Mouse (Mus musculus) liver, embryonic 11.5 days (tissue): Measurements from ENCODE around the gene Tex36. TPM values are rescaled to one million over a fixed set of nuclear protein-coding genes. Genes with fewer than 3 reads are reported as not detected.

Source experiments
- ATAC-seq: fragments of 200-750 bp; cut with Nextera tagmentation; replicated peaks from 2 replicates; pipeline ENCODE4 v1.8.0; 2017; ENCODE audit warnings: moderate number of reproducible peaks, mild to moderate bottlenecking, moderate TSS enrichment, moderate library complexity; ENCODE audit not compliant: low FRiP score
- DNase-seq: peaks from one replicate; pipeline ENCODE4 v3.0.0-alpha.2; 2017; ENCODE audit warnings: low spot score
- H3K27ac ChIP-seq: fragments of 300-500 bp; sonication (generic); 2 replicates; pipeline ENCODE4 v1.5.1; 2014; ENCODE audit warnings: mild to moderate bottlenecking, low read depth, low read length, control low read depth
- H3K27me3 ChIP-seq: fragments of 300-500 bp; sonication (generic); replicated peaks from 2 replicates; pipeline ENCODE4 v1.6.1; 2014; ENCODE audit warnings: low read length, mixed read lengths; ENCODE audit not compliant: control insufficient read depth, insufficient read depth
- H3K36me3 ChIP-seq: fragments of 300-500 bp; sonication (generic); 2 replicates; pipeline ENCODE4 v1.6.1; 2014; ENCODE audit warnings: mild to moderate bottlenecking, low read length, moderate library complexity, mixed read lengths; ENCODE audit not compliant: control insufficient read depth, insufficient read depth
- H3K4me1 ChIP-seq: fragments of 300-500 bp; sonication (generic); replicated peaks from 2 replicates; pipeline ENCODE4 v1.6.1; 2014; ENCODE audit warnings: low read length, mixed read lengths; ENCODE audit not compliant: control insufficient read depth, insufficient read depth
- H3K4me2 ChIP-seq: fragments of 300-500 bp; sonication (generic); 2 replicates; pipeline ENCODE4 v1.6.1; 2014; ENCODE audit warnings: mild to moderate bottlenecking, control low read depth, moderate library complexity
- H3K4me3 ChIP-seq: fragments of 300-500 bp; sonication (generic); 2 replicates; pipeline ENCODE4 v1.5.1; 2014; ENCODE audit warnings: low read depth, low read length, control low read depth
- H3K9ac ChIP-seq: fragments of 300-500 bp; sonication (generic); 2 replicates; pipeline ENCODE4 v1.6.1; 2014; ENCODE audit warnings: low read depth, low read length, control low read depth
- H3K9me3 ChIP-seq: fragments of 300-500 bp; sonication (generic); 2 replicates; pipeline ENCODE4 v1.6.1; 2016; ENCODE audit warnings: low read length, inconsistent platforms, mixed read lengths; ENCODE audit not compliant: control insufficient read depth
- WGBS: fragments of 180-500 bp; shearing (Covaris S2); extraction: QIAGEN DNeasy Blood & Tissue Kit; methylation state at CpG from one replicate; pipeline ENCODE4 v1.1.7; 2014; 5-methylcytosine and 5-hydroxymethylcytosine counted together
- polyA plus RNA-seq: library from polyadenylated mRNA; unstranded; fragments of >200 nt; fragmentation: Nextera tagmentation; extraction: Ambion mirVana; gene quantifications from 2 replicates; pipeline ENCODE4 v1.2.1, GENCODE M21; 2014

Tex36 gene
- polyA plus RNA-seq, result not detected in 2 replicates

DNA sequence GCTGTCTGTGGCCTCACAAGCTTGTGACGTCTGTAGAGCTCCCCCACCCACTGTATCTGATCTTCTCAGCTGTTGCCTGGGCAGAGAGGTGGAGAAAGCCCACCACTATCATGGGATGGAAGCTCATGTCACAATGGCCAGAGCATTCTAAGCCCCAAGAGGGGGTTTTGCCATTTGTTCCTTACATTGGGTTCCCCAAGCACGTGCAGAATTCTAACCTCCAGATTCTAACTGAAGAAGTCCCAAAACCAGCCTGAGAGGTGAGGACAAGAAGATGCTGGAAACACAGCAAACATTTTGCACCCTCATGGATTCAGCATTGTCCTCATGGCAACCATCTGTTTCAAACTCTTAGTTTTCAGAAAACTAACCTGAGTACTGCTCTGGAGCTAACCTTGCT lies at the start of gene Tex36:
Gene Tex36, minus strand, starts transcription at position 101 of the 400 bp plus-strand sequence.
- no peaks in the 10 kb centered on the region for H3K27me3 ChIP-seq
- H3K36me3 ChIP-seq, result no peaks in the 10 kb centered on the region
- no peak within 1 kb of the TSS for H3K4me3 ChIP-seq
- DNase-seq (no peak), ATAC-seq (no peak)
- WGBS, result 41% methylated on average over 2 of the region's 2 CpGs
- no peaks in the 10 kb centered on the region for H3K9me3 ChIP-seq
- H3K9ac ChIP-seq, result no peak within 1 kb of the TSS
- no peak within 1 kb of the TSS for H3K27ac ChIP-seq
- H3K4me2 ChIP-seq, result no peak within 1 kb of the TSS
- H3K4me1 ChIP-seq, result no peaks in the 10 kb centered on the region

DNA sequence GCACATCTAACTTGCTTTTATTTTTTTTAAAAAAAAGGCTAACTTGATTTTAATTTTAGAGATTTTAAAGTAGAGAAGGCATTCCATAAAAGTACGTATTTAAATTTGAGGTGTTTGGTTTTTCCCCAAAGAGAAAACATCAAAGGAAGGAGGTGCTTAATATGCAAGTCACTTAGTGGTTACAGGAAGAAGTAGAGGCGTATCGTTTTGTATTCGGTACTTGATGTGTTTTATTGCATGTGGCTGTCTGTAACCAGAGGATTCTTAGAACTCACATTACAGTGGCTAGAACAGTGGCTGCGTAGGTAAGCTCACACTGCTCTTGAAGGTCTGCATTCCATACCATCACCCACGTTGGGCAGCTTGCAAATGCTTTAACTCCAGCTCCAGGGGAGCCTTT lies 43.8 kb upstream of the Tex36 start:
- Histone ChIP-seq H3K4me2 (no peak overlapping the region), H3K4me1 (no peaks in the 10 kb centered on the region), H3K27ac (no peak overlapping the region), H3K27me3 (no peaks in the 10 kb centered on the region), H3K9ac (no peak overlapping the region), H3K4me3 (no peak overlapping the region), H3K36me3 (peaks cover 49% of the 10 kb centered on the region), H3K9me3 (no peaks in the 10 kb centered on the region)
- no peak for ATAC-seq
- DNase-seq, result no peak
- 92% methylated on average over 6 of the region's 6 CpGs for WGBS

- H3K36me3 ChIP-seq, result peaks cover 24% of the 10 kb centered on the region
- H3K4me2 ChIP-seq, result peak overlapping the region; percentile 93
- no peaks in the 10 kb centered on the region for H3K9me3 ChIP-seq
- DNase-seq, result no peak
- WGBS, result 87% methylated on average over 13 of the region's 13 CpGs
- H3K4me1 ChIP-seq, result no peaks in the 10 kb centered on the region; the same call in 1 of the 2 replicates
- ATAC-seq, result no peak
- peak overlapping the region; percentile 98 for H3K4me3 ChIP-seq
- H3K27me3 ChIP-seq, result no peaks in the 10 kb centered on the region
- peak overlapping the region; percentile 92; the same call in 1 of the 2 replicates for H3K9ac ChIP-seq
- H3K27ac ChIP-seq, result no peak overlapping the region
Measured at GRCm38 (mm10) chr7:133638821-133639220, 36.9 kb upstream of the Tex36 start.

DNA sequence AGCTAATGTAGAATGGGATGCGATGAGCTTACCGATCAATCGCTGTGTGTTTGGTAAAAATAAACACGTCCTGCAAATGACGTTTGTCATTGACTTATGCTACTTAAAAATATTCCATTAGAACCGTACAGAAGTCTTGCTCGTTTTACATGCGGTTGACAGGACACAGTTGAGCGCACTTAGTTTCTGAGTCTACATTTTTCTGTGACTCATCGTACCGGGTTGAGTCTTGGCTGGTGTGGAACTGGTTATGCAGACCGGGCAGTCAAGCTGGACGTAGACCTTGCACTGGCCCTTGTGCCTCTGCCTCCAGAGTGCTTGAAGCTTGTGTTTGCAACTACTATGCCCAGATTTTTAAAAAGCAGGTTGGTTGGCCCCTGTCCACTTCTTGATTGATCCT lies 36.3 kb upstream of the Tex36 start:
- ATAC-seq, result no peak
- Histone ChIP-seq H3K9ac (peak overlapping the region; percentile 92), H3K27ac (no peak overlapping the region), H3K4me2 (peak overlapping the region; percentile 93), H3K4me1 (no peaks in the 10 kb centered on the region; the same call in 1 of the 2 replicates), H3K36me3 (peaks cover 19% of the 10 kb centered on the region), H3K27me3 (no peaks in the 10 kb centered on the region), H3K4me3 (peak overlapping the region; percentile 98), H3K9me3 (no peaks in the 10 kb centered on the region)
- no peak for DNase-seq
- WGBS, result 5% methylated on average over 13 of the region's 13 CpGs

- H3K27me3 ChIP-seq, result no peaks in the 10 kb centered on the region
Measured at GRCm38 (mm10) chr7:133637361-133638305, 35.7 kb upstream of the Tex36 start, which contains the start of gene Edrf1. Edrf1 (plus strand) TSS chr7:133637543.

GRCm38 (mm10) chr7:133636738-133637352 lies 34.9 kb upstream of the Tex36 start:
- peak; percentile 25 for ATAC-seq

More at GRCm38 (mm10) chr7:133637361-133638305, 35.7 kb upstream of the Tex36 start, which contains the start of gene Edrf1:
- DNase-seq, result peak; percentile 98
- Histone ChIP-seq H3K9me3 (no peaks in the 10 kb centered on the region), H3K4me2 (peak within 1 kb of the TSS; percentile 93), H3K9ac (peak within 1 kb of the TSS; percentile 92), H3K4me1 (no peaks in the 10 kb centered on the region; the same call in 1 of the 2 replicates), H3K36me3 (peaks cover 14% of the 10 kb centered on the region), H3K27ac (peak within 1 kb of the TSS; percentile 80), H3K4me3 (peak within 1 kb of the TSS; percentile 98)
- under 1% methylated on average over 81 of the region's 81 CpGs for WGBS
- ATAC-seq, result peak; percentile 97

DNA sequence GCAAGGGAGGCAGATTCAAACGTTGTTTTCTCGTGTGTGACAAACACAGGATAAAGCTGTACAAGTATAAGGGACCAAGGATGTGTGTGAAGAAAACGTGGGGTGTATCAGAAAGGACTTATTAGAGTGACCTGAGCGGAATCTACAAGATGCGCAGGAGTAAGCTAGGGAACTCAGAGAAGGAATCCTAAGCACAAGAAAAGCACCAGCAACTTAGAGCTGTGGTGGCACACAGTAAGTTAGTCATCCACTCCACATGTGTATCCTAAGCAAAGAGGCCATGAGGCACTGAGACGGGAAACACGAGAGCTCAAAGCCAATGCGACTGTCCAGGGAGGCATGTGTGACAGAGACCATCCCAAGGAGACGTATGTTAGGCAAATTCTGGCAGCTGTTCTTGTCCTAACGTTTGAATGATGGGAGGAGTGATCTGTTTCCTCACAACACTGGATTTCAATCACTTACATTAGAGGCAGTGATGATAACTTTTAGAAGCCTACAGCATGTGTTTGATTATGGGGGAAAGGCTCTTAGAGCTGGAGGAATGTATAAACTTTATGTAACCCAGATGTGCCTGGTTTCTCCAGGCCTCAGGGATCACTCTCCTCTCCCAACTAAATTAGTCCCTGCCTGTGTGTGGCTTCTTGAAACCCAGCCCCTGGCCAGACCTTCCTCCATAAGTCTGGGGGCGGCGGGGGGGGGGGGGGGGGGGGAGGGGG lies 33.1 kb upstream of the Tex36 start:
- no peak overlapping the region for H3K27ac ChIP-seq
- no peak overlapping the region for H3K4me2 ChIP-seq
- H3K27me3 ChIP-seq, result no peaks in the 10 kb centered on the region
- no peaks in the 10 kb centered on the region; the same call in 1 of the 2 replicates for H3K4me1 ChIP-seq
- H3K36me3 ChIP-seq, result no peaks in the 10 kb centered on the region
- H3K9me3 ChIP-seq, result no peaks in the 10 kb centered on the region
- WGBS, result 62% methylated on average over 10 of the region's 12 CpGs
- H3K4me3 ChIP-seq, result no peak overlapping the region
- ATAC-seq (no peak), DNase-seq (no peak)
- no peak overlapping the region for H3K9ac ChIP-seq

More at GRCm38 (mm10) chr7:133636738-133637352, 34.9 kb upstream of the Tex36 start:
- peak; percentile 76 for DNase-seq
- Histone ChIP-seq H3K4me3 (peak overlapping the region; percentile 98), H3K4me1 (no peaks in the 10 kb centered on the region; the same call in 1 of the 2 replicates), H3K36me3 (peaks cover 7% of the 10 kb centered on the region), H3K4me2 (peak overlapping the region; percentile 93), H3K9ac (peak overlapping the region; percentile 74), H3K9me3 (no peaks in the 10 kb centered on the region), H3K27ac (peak overlapping the region; percentile 80), H3K27me3 (no peaks in the 10 kb centered on the region)
- WGBS, result 2% methylated on average over 21 of the region's 21 CpGs

- Histone ChIP-seq H3K9ac (no peak overlapping the region), H3K9me3 (no peaks in the 10 kb centered on the region), H3K4me3 (no peak overlapping the region), H3K4me2 (no peak overlapping the region), H3K36me3 (no peaks in the 10 kb centered on the region), H3K27ac (no peak overlapping the region), H3K27me3 (no peaks in the 10 kb centered on the region), H3K4me1 (no peaks in the 10 kb centered on the region)
- 25% methylated on average over 2 of the region's 2 CpGs for WGBS
- no peak for ATAC-seq
- DNase-seq, result peak; percentile 36
Measured at GRCm38 (mm10) chr7:133632476-133632875, 30.5 kb upstream of the Tex36 start.
